Mouse (Mus musculus): ENCODE data around the gene Lmntd2. TPM values are rescaled to one million over a fixed set of nuclear protein-coding genes. Genes with fewer than 3 reads are reported as not detected.

The Lmntd2 gene
- polyA plus RNA-seq, 1 experiment from 2014 or later, result 4.8 TPM

- peak within 1 kb of the TSS; percentile 92 for H3K4me3 ChIP-seq (replicated peaks; ENCODE audit: low read length)
- peaks cover 16% of the 10 kb centered on the region for H3K4me1 ChIP-seq (ENCODE audit: control insufficient read depth, insufficient read depth, low read length)
- no peaks in the 10 kb centered on the region for H3K27me3 ChIP-seq (ENCODE audit: control insufficient read depth, insufficient read depth, low read length)
- peak within 1 kb of the TSS; percentile 85 for H3K4me2 ChIP-seq (ENCODE audit: low read depth, low read length)
- H3K27ac ChIP-seq (ENCODE audit: low read length), result peak within 1 kb of the TSS; percentile 84
- H3K9ac ChIP-seq (ENCODE audit: low read length), result peak within 1 kb of the TSS; percentile 97
- under 1% methylated on average over 76 of the region's 76 CpGs for WGBS
- H3K9me3 ChIP-seq (replicated peaks; ENCODE audit: control insufficient read depth, low read length), result no peaks in the 10 kb centered on the region
- peaks cover 21% of the 10 kb centered on the region; the same call in 1 of the 2 replicates for H3K36me3 ChIP-seq (ENCODE audit: control insufficient read depth, insufficient read depth, low read length)
- peak; percentile 93 for ATAC-seq (ENCODE audit: insufficient read depth, low FRiP score)
Measured at GRCm38 (mm10) chr7:141228279-141229067, 14.6 kb upstream of the Lmntd2 start, which contains the start of gene Phrf1. TSS of gene Phrf1 (plus strand) at chr7:141228784.

GRCm38 (mm10) chr7:141227796-141228195 is 13.9 kb upstream of the Lmntd2 start:
- 0 out of 2 replicates have a peak overlapping the region, but pooled peaks have one; percentile 22 for H3K4me2 ChIP-seq (ENCODE audit: low read depth, low read length)
- H3K9ac ChIP-seq (ENCODE audit: low read length), result peak overlapping the region; percentile 97; the same call in 1 of the 2 replicates
- 77% methylated on average over 4 of the region's 4 CpGs for WGBS
- H3K36me3 ChIP-seq (ENCODE audit: control insufficient read depth, insufficient read depth, low read length), result peaks cover 16% of the 10 kb centered on the region; the same call in 1 of the 2 replicates
- ATAC-seq (ENCODE audit: insufficient read depth, low FRiP score), result no peak
- no peak overlapping the region for H3K27ac ChIP-seq (ENCODE audit: low read length)
- H3K4me3 ChIP-seq (replicated peaks; ENCODE audit: low read length), result no peak overlapping the region
- H3K27me3 ChIP-seq (ENCODE audit: control insufficient read depth, insufficient read depth, low read length), result no peaks in the 10 kb centered on the region
- H3K9me3 ChIP-seq (replicated peaks; ENCODE audit: control insufficient read depth, low read length), result no peaks in the 10 kb centered on the region
- peaks cover 20% of the 10 kb centered on the region for H3K4me1 ChIP-seq (ENCODE audit: control insufficient read depth, insufficient read depth, low read length)

GRCm38 (mm10) chr7:141226535-141226934 is 12.7 kb upstream of the Lmntd2 start:
- H3K36me3 ChIP-seq (ENCODE audit: control insufficient read depth, insufficient read depth, low read length), result peaks cover 3% of the 10 kb centered on the region; the same call in 1 of the 2 replicates
- 79% methylated on average over 6 of the region's 6 CpGs for WGBS
- no peaks in the 10 kb centered on the region for H3K27me3 ChIP-seq (ENCODE audit: control insufficient read depth, insufficient read depth, low read length)
- H3K9me3 ChIP-seq (replicated peaks; ENCODE audit: control insufficient read depth, low read length), result no peaks in the 10 kb centered on the region
- no peak overlapping the region for H3K27ac ChIP-seq (ENCODE audit: low read length)
- no peak overlapping the region for H3K9ac ChIP-seq (ENCODE audit: low read length)
- H3K4me2 ChIP-seq (ENCODE audit: low read depth, low read length), result no peak overlapping the region
- no peak for ATAC-seq (ENCODE audit: insufficient read depth, low FRiP score)
- H3K4me3 ChIP-seq (replicated peaks; ENCODE audit: low read length), result no peak overlapping the region
- H3K4me1 ChIP-seq (ENCODE audit: control insufficient read depth, insufficient read depth, low read length), result peaks cover 28% of the 10 kb centered on the region

GRCm38 (mm10) chr7:141222696-141223215 is 8.9 kb upstream of the Lmntd2 start:
- WGBS, result 71% methylated on average over 4 of the region's 4 CpGs
- Histone ChIP-seq H3K27ac (ENCODE audit: low read length) (peak overlapping the region; percentile 95), H3K36me3 (ENCODE audit: control insufficient read depth, insufficient read depth, low read length) (no peaks in the 10 kb centered on the region), H3K4me1 (ENCODE audit: control insufficient read depth, insufficient read depth, low read length) (peaks cover 42% of the 10 kb centered on the region), H3K4me3 (replicated peaks; ENCODE audit: low read length) (no peak overlapping the region), H3K9ac (ENCODE audit: low read length) (peak overlapping the region; percentile 66), H3K27me3 (ENCODE audit: control insufficient read depth, insufficient read depth, low read length) (no peaks in the 10 kb centered on the region), H3K4me2 (ENCODE audit: low read depth, low read length) (0 out of 2 replicates have a peak overlapping the region, but pooled peaks have one; percentile 77), H3K9me3 (replicated peaks; ENCODE audit: control insufficient read depth, low read length) (no peaks in the 10 kb centered on the region)
- ATAC-seq (ENCODE audit: insufficient read depth, low FRiP score), result no peak

GRCm38 (mm10) chr7:141222126-141222467 is 8.2 kb upstream of the Lmntd2 start:
- Histone ChIP-seq H3K4me1 (ENCODE audit: control insufficient read depth, insufficient read depth, low read length) (peaks cover 49% of the 10 kb centered on the region), H3K4me2 (ENCODE audit: low read depth, low read length) (peak overlapping the region; percentile 77), H3K27ac (ENCODE audit: low read length) (peak overlapping the region; percentile 95), H3K27me3 (ENCODE audit: control insufficient read depth, insufficient read depth, low read length) (no peaks in the 10 kb centered on the region), H3K9me3 (replicated peaks; ENCODE audit: control insufficient read depth, low read length) (no peaks in the 10 kb centered on the region), H3K9ac (ENCODE audit: low read length) (peak overlapping the region; percentile 66), H3K36me3 (ENCODE audit: control insufficient read depth, insufficient read depth, low read length) (no peaks in the 10 kb centered on the region), H3K4me3 (replicated peaks; ENCODE audit: low read length) (peak overlapping the region; percentile 27)
- no peak for ATAC-seq (ENCODE audit: insufficient read depth, low FRiP score)
- 6% methylated on average over 8 of the region's 8 CpGs for whole genome bisulfite sequencing

GRCm38 (mm10) chr7:141221249-141222125 is 7.6 kb upstream of the Lmntd2 start:
- WGBS, result 2% methylated on average over 44 of the region's 44 CpGs
- H3K9me3 ChIP-seq (replicated peaks; ENCODE audit: control insufficient read depth, low read length), result no peaks in the 10 kb centered on the region
- H3K36me3 ChIP-seq (ENCODE audit: control insufficient read depth, insufficient read depth, low read length), result no peaks in the 10 kb centered on the region
- peak overlapping the region; percentile 96 for H3K27ac ChIP-seq (ENCODE audit: low read length)
- H3K4me1 ChIP-seq (ENCODE audit: control insufficient read depth, insufficient read depth, low read length), result peaks cover 54% of the 10 kb centered on the region
- peak; percentile 97 for ATAC-seq (ENCODE audit: insufficient read depth, low FRiP score)
- peak overlapping the region; percentile 80 for H3K9ac ChIP-seq (ENCODE audit: low read length)
- peak overlapping the region; percentile 64 for H3K4me3 ChIP-seq (replicated peaks; ENCODE audit: low read length)
- H3K4me2 ChIP-seq (ENCODE audit: low read depth, low read length), result peak overlapping the region; percentile 77
- no peaks in the 10 kb centered on the region for H3K27me3 ChIP-seq (ENCODE audit: control insufficient read depth, insufficient read depth, low read length)

- 71% methylated on average over 1 of the region's 1 CpGs for WGBS
- H3K27ac ChIP-seq (ENCODE audit: low read length), result peak overlapping the region; percentile 96
- H3K4me3 ChIP-seq (replicated peaks; ENCODE audit: low read length), result peak overlapping the region; percentile 64
Measured at GRCm38 (mm10) chr7:141220377-141220776, 6.5 kb upstream of the Lmntd2 start.

GRCm38 (mm10) chr7:141219558-141220099 is 5.7 kb upstream of the Lmntd2 start:
- H3K4me1 ChIP-seq (ENCODE audit: control insufficient read depth, insufficient read depth, low read length), result peaks cover 65% of the 10 kb centered on the region
- H3K27ac ChIP-seq (ENCODE audit: low read length), result peak overlapping the region; percentile 96
- no peak overlapping the region for H3K4me3 ChIP-seq (replicated peaks; ENCODE audit: low read length)
- H3K36me3 ChIP-seq (ENCODE audit: control insufficient read depth, insufficient read depth, low read length), result no peaks in the 10 kb centered on the region
- H3K9me3 ChIP-seq (replicated peaks; ENCODE audit: control insufficient read depth, low read length), result no peaks in the 10 kb centered on the region
- no peak for ATAC-seq (ENCODE audit: insufficient read depth, low FRiP score)
- H3K9ac ChIP-seq (ENCODE audit: low read length), result peak overlapping the region; percentile 80; the same call in 1 of the 2 replicates
- H3K27me3 ChIP-seq (ENCODE audit: control insufficient read depth, insufficient read depth, low read length), result no peaks in the 10 kb centered on the region
- peak overlapping the region; percentile 77; the same call in 1 of the 2 replicates for H3K4me2 ChIP-seq (ENCODE audit: low read depth, low read length)
- WGBS, result 74% methylated on average over 1 of the region's 1 CpGs

More at GRCm38 (mm10) chr7:141220377-141220776, 6.5 kb upstream of the Lmntd2 start:
- Histone ChIP-seq H3K36me3 (ENCODE audit: control insufficient read depth, insufficient read depth, low read length) (no peaks in the 10 kb centered on the region), H3K9me3 (replicated peaks; ENCODE audit: control insufficient read depth, low read length) (no peaks in the 10 kb centered on the region), H3K4me2 (ENCODE audit: low read depth, low read length) (peak overlapping the region; percentile 77), H3K4me1 (ENCODE audit: control insufficient read depth, insufficient read depth, low read length) (peaks cover 58% of the 10 kb centered on the region), H3K27me3 (ENCODE audit: control insufficient read depth, insufficient read depth, low read length) (no peaks in the 10 kb centered on the region), H3K9ac (ENCODE audit: low read length) (peak overlapping the region; percentile 80)
- ATAC-seq (ENCODE audit: insufficient read depth, low FRiP score), result no peak

Data from stomach, embryonic 16.5 days (tissue).